Mouse (Mus musculus) embryonic stem cell, embryonic (primary cell): Measurements from ENCODE around the gene Ddi2.

Source experiments
- CTCF ChIA-PET, 4 experiments: fragments of 300-600 bp in 2 of 4; fragments of 350-600 bp in 2 of 4; sonication (Branson Sonifier 250); formaldehyde crosslinking; loops; one replicate each; lab custom pipeline; 2022; ENCODE audit warnings: inconsistent platforms in 2 of 4; lab: Charles Lee
- POLR2A ChIA-PET, 4 experiments: fragments of 300-600 bp in 2 of 4; fragments of 350-600 bp in 2 of 4; sonication (Branson Sonifier 250); formaldehyde crosslinking; loops; one replicate each; lab custom pipeline; 2022; ENCODE audit warnings: antibody characterized with exemption in 4 of 4, inconsistent platforms in 1 of 4; lab: Charles Lee

The Ddi2 gene

DNA sequence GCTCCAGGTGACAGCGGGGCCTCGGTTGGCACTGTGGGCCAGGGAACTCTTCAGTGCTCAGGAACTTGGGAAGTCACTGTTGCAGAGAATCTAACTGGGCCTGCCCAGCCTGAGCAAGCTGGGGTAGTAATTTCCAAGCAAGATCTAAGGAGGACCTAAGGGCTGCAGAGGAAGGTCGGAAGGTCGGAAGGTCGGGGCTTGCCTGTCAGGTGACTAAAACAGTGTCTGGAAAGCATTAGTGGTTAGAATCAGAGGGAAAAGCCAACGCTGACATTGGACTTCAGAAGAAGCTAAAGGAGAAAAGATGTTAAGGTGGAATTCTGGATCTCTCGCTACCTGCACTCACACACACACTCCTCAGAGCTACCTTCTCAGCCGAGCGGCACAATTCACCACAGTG lies 87.2 kb downstream of the Ddi2 start:
- ChIA-PET POLR2A (interaction anchor here in 3 of 4 experiments (0.7 to 1.6 kb wide), 5 partner anchors 15 to 445 kb away, joined by 3 to 9 read pairs (median 5); no protein-coding TSS in a partner anchor), CTCF (interaction anchor here in 2 of 4 experiments (0.6 to 0.8 kb wide), 2 partner anchors 18 kb away, joined by 3 to 8 read pairs; partner anchors contain the start of gene Tmem82 (in 1 of the 2))

DNA sequence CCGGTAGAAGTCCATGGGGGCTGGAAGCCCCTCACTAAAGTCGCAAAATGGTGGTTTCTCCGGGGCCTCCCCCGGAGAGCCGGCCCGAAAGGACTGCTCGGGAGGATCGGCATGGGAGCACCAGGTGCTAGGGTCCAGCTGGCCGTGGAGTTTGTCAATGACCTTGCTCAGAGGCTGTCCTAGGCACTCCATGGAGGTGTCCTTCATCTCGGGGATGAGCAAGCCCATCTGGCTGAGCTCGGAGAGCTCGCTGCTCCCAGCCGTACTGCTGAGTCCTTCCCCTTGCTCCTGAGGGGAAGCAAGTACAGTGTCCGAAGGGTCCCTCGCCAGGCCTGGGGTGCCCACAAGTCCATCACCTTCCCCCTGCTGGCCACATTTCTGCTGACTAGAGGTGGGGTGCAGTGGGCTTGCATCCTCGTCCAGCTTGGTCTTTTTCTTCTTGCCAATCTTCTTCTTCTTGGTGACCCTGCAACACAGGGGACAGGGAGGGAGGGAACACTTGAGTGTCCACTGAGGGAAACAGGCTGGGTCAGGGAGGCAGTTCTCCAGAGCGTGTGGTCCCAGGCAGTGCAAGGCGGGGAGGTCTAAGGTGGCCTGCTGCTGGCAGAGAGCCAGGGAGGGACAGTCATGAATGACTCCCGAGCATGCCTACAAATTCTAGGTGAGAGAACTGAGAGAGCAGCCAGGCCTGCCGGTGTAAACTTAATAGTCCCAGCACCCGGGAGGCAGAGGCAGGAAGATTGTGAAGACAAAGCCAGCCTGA lies 90.9 kb downstream of the Ddi2 start:
- POLR2A ChIA-PET = interaction anchor here in 2 of 4 experiments (1.5 to 1.8 kb wide), 3 partner anchors 9 to 49 kb away, joined by 3 to 7 read pairs (median 4); no protein-coding TSS in a partner anchor
- CTCF ChIA-PET = interaction anchor here in 1 of 4 experiments (1.0 kb wide), 1 partner anchor 55 kb away, joined by 3 read pairs; no protein-coding TSS in a partner anchor

DNA sequence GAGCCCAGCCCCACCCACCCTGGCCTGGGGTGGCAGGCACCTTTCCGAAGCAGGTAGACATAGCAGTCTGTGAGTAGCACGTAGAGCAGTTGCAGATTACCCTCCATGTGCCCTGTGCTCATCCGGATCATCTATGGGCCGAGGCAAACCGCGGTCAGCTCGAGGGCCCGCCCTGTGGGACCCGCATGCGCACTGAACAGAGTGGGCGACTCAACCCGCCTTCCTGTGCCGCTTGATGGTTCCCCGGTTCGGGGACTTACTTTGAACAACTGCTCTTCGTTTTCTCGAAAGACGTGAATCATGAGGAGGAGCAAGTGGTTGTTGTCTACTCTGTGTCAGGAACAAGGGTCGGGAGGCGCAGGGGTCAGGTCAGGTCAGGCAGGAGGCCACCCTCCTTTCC lies 92.0 kb downstream of the Ddi2 start:
- ChIA-PET CTCF (no interaction called here), POLR2A (interaction anchor here in 3 of 4 experiments (0.5 to 1.8 kb wide), 5 partner anchors 10 to 96 kb away, joined by 3 to 7 read pairs (median 4); partner anchors contain the start of gene Tmem82 (in 1 of the 3))

DNA sequence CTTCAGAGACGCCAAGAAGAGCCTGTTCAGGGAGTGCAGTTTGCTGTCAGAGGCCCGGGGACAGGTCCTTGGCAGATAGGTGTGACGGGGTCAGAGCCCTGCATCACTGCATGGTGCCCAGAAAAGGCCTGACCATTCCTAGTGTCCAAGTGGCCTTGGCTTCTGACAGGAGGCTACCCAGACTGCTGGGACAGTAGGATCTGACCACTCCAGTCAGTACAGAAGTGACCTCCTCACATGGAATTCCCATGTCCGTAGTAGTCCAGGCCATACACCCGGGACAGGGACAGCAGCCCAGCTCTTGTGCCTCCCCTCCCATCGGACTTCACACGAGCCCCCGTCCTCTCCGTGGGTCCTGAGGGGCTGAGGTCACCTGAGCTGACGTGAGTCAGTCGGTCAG lies 93.2 kb downstream of the Ddi2 start:
- CTCF ChIA-PET = no interaction called here
- POLR2A ChIA-PET = interaction anchor here in 3 of 4 experiments (2.5 to 5.0 kb wide), 3 partner anchors 12 to 13 kb away, joined by 6 to 27 read pairs (median 26); partner anchors contain the start of gene Tmem82 (in 3 of the 3)

- CTCF ChIA-PET = interaction anchor here in 3 of 4 experiments (0.6 to 3.1 kb wide), 10 partner anchors 10 to 487 kb away, joined by 3 to 12 read pairs (median 4); partner anchors contain the start of gene Tmem82 (in 1 of the 3)
- POLR2A ChIA-PET = interaction anchor here (0.5 to 5.0 kb wide), 22 partner anchors 10 to 345 kb away, joined by 3 to 27 read pairs (median 5); partner anchors contain the start of genes Tmem82 (in 3 of the 4), Casp9 (in 1 of the 4) and Fblim1 (in 1 of the 4)
These were observed 94.6 kb downstream of the Ddi2 start for GRCm38 (mm10) chr4:141628661-141629060.
